Mouse (Mus musculus) ovary, postnatal 36 days (tissue): ENCODE measurements around the gene Mprip.
A peak's percentile ranks its signal among the peaks of the same experiment; 100 is the strongest.
"Not testable (repeated sequence)": the region's sequence is repeated elsewhere in the genome, so short reads cannot be mapped to it uniquely, and the experiment has no call there.

Experiments
- DNase-seq: peaks from one replicate; pipeline ENCODE4 v3.0.0; 2022; ENCODE audit warnings: low spot score, mixed read lengths

Mprip gene

GRCm38 (mm10) chr11:59715424-59715840, 54.3 kb downstream of the Mprip start:
- DNase-seq: no peak

GRCm38 (mm10) chr11:59717801-59718291, 56.7 kb downstream of the Mprip start:
- no peak for DNase-seq

- DNase-seq: no peak
Observed at GRCm38 (mm10) chr11:59719185-59719584, 58.1 kb downstream of the Mprip start.

- no peak for DNase-seq
Observed at GRCm38 (mm10) chr11:59721385-59721784, 60.3 kb downstream of the Mprip start.

- no peak for DNase-seq
Observed at GRCm38 (mm10) chr11:59727204-59727603, 66.1 kb downstream of the Mprip start.

- DNase-seq: no peak
Observed at GRCm38 (mm10) chr11:59731821-59732220, 70.7 kb downstream of the Mprip start.

GRCm38 (mm10) chr11:59732407-59733066, 71.4 kb downstream of the Mprip start:
- peak; percentile 53 for DNase-seq

- not testable (repeated sequence) for DNase-seq
Observed at GRCm38 (mm10) chr11:59733600-59733999, 72.5 kb downstream of the Mprip start.

GRCm38 (mm10) chr11:59734335-59734734, 73.2 kb downstream of the Mprip start:
- DNase-seq: no peak

- not testable (repeated sequence) for DNase-seq
Observed at GRCm38 (mm10) chr11:59735938-59736337, 74.8 kb downstream of the Mprip start.

- DNase-seq: no peak
Observed at GRCm38 (mm10) chr11:59737250-59737649, 76.1 kb downstream of the Mprip start.

- no peak for DNase-seq
Observed at GRCm38 (mm10) chr11:59739996-59740395, 78.9 kb downstream of the Mprip start.

GRCm38 (mm10) chr11:59741915-59742314, 80.8 kb downstream of the Mprip start:
- no peak for DNase-seq

- no peak for DNase-seq
Observed at GRCm38 (mm10) chr11:59743307-59743706, 82.2 kb downstream of the Mprip start.

GRCm38 (mm10) chr11:59743712-59744111, 82.6 kb downstream of the Mprip start:
- DNase-seq: no peak

GRCm38 (mm10) chr11:59744374-59744773, 83.3 kb downstream of the Mprip start:
- DNase-seq: no peak

- no peak for DNase-seq
Observed at GRCm38 (mm10) chr11:59745851-59746250, 84.7 kb downstream of the Mprip start.

- DNase-seq: no peak
Observed at GRCm38 (mm10) chr11:59746614-59747013, 85.5 kb downstream of the Mprip start.

- DNase-seq: no peak
Observed at GRCm38 (mm10) chr11:59749050-59749449, 87.9 kb downstream of the Mprip start.

- DNase-seq: no peak
Observed at GRCm38 (mm10) chr11:59754504-59754903, 93.4 kb downstream of the Mprip start.

- no peak for DNase-seq
Observed at GRCm38 (mm10) chr11:59756351-59756750, 95.2 kb downstream of the Mprip start.

GRCm38 (mm10) chr11:59758191-59758985, 97.3 kb downstream of the Mprip start:
- DNase-seq: no peak

GRCm38 (mm10) chr11:59759178-59759577, 98.1 kb downstream of the Mprip start:
- peak; percentile 54 for DNase-seq
